Comparison of ENCODE assay signal across 14 mouse cellular contexts in the genomic region with DNA sequence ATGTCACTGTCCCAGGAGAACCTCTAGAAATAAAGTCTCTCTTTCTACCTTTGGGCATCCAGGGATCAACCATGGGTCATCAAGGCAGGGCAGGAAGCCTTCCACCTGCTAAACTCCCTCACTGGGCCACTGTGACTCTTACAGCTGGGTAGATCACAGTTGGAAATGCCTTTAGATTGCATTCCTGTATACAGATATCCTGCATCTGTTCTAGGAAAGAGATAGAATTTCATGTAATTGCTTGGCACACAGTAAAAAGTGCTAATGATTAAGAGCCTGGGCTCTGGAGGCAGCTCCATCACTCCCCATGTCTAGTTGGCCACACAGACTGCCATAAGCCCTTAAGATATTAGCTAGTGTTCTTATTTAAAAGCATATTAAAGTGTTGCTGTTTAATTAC.
"Had no signal": no experiment of that assay in that cellular context is flagged by ENCODE, and none has a peak within 500 bp of the region (broad histone marks: within the 10 kb centered on the region; RNA-seq: fewer than 3 reads in every experiment).

No protein-coding gene starts in this region.

- ATAC-seq: intestine, embryonic 15.5 days; liver, embryonic 12.5 days; midbrain, embryonic 15.5 days had no signal

- H3K36me3 ChIP-seq: intestine, embryonic 15.5 days; limb, embryonic 15.5 days; liver, embryonic 12.5 days; midbrain, embryonic 10.5 days; midbrain, embryonic 15.5 days; neural tube, embryonic 13.5 days; stomach, embryonic 15.5 days had no signal

- H3K4me2 ChIP-seq: intestine, embryonic 15.5 days; limb, embryonic 15.5 days; liver, embryonic 12.5 days; lung, embryonic 14.5 days; midbrain, embryonic 15.5 days; neural tube, embryonic 13.5 days; stomach, embryonic 15.5 days had no signal

- H3K9ac ChIP-seq: intestine, embryonic 15.5 days; limb, embryonic 15.5 days; liver, embryonic 12.5 days; lung, embryonic 14.5 days; midbrain, embryonic 15.5 days; neural tube, embryonic 13.5 days; stomach, embryonic 15.5 days had no signal

- DNase-seq: kidney, postnatal 10 days; lung, embryonic 14.5 days; lung, postnatal 10 days; lung, postnatal 4 days; right cerebral cortex, postnatal 14 days; thymus, postnatal 36 days had no signal

- H3K27ac ChIP-seq: intestine, embryonic 15.5 days; left cerebral cortex, adult 2 months; limb, embryonic 15.5 days; liver, embryonic 12.5 days; midbrain, embryonic 10.5 days; midbrain, embryonic 15.5 days; neural tube, embryonic 13.5 days; stomach, embryonic 15.5 days had no signal

- H3K4me1 ChIP-seq: intestine, embryonic 15.5 days; limb, embryonic 15.5 days; liver, embryonic 12.5 days; midbrain, embryonic 15.5 days; neural tube, embryonic 13.5 days; stomach, embryonic 15.5 days had no signal

- H3K27me3 ChIP-seq: intestine, embryonic 15.5 days; limb, embryonic 15.5 days; liver, embryonic 12.5 days; midbrain, embryonic 15.5 days; neural tube, embryonic 13.5 days; stomach, embryonic 15.5 days had no signal

- H3K4me3 ChIP-seq: intestine, embryonic 15.5 days; left cerebral cortex, adult 2 months; limb, embryonic 15.5 days; liver, embryonic 12.5 days; midbrain, embryonic 10.5 days; midbrain, embryonic 15.5 days; neural tube, embryonic 13.5 days; stomach, embryonic 15.5 days had no signal

- H3K9me3 ChIP-seq: intestine, embryonic 15.5 days; limb, embryonic 15.5 days; midbrain, embryonic 10.5 days; midbrain, embryonic 15.5 days; neural tube, embryonic 13.5 days; stomach, embryonic 15.5 days had no signal
